Mouse (Mus musculus): ENCODE data around the gene Olfr549. TPM values are rescaled to one million over a fixed set of nuclear protein-coding genes. Genes with fewer than 3 reads are reported as not detected.
A peak's percentile ranks its signal among the peaks of the same experiment; 100 is the strongest.

Olfr549 gene
- polyA plus RNA-seq (2014; fragmentation: Nextera tagmentation; extraction: Ambion mirVana), result not detected in 2 replicates

DNA sequence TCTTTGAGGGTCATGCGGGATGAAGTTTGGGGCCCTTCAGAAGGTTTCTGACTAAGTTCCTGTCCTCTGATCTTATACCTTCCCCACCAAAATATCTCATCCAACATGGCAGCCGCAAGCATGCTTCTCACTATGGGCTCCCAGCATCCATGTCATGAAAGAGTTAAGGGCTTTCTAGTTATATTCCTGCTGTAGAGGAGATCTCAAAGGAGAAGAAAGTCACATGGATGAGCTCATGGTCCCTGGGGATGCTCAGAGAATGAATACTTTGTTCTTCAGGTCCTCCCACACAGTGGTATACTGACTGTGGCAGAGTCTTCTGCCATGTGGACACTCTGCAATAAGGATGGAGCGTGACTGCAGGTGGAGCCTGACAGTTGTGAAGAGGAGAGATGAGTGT is at the start of gene Olfr549:
Olfr549 (plus strand) TSS at position 301 of the 400 bp plus-strand sequence.
- no peak for ATAC-seq (ENCODE audit: low FRiP score)
- H3K4me1 ChIP-seq (replicated peaks; ENCODE audit: control insufficient read depth, insufficient read depth, low read length), result no peaks in the 10 kb centered on the region
- no peak within 1 kb of the TSS for H3K4me3 ChIP-seq (ENCODE audit: low read depth, low read length)
- no peak within 1 kb of the TSS for H3K4me2 ChIP-seq (replicated peaks; ENCODE audit: low read depth, low read length)
- H3K9me3 ChIP-seq (ENCODE audit: control insufficient read depth, low read length), result no peaks in the 10 kb centered on the region
- no peak for DNase-seq (ENCODE audit: low spot score)
- H3K36me3 ChIP-seq (ENCODE audit: control insufficient read depth, insufficient read depth, low read length), result no peaks in the 10 kb centered on the region
- no peak within 1 kb of the TSS for H3K9ac ChIP-seq (ENCODE audit: low read depth, low read length)
- H3K27me3 ChIP-seq (ENCODE audit: control insufficient read depth, insufficient read depth, low read length), result no peaks in the 10 kb centered on the region
- H3K27ac ChIP-seq (ENCODE audit: low read depth, low read length), result no peak within 1 kb of the TSS
- WGBS, result 89% methylated on average over 3 of the region's 3 CpGs

DNA sequence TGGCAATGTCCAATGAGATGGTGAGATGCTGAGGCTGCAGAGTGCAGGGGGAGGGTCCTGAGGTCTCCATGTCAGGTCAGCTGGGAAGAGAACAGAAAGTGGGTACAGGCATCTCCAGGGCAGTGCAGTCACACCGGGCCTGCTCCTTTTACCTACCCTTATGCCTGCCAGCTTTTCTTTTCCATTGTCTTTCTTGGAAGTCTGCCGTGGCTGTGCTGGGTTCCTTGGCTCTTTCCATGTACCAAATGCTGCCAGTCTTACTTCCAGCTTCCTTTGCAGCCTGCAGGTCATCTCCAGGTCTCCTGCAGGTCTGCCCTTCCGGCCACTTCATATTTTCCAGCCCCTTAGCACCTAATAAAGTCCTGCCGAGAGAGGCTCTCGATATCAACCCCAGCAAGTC is 47.7 kb upstream of the Olfr549 start:
- no peak overlapping the region for H3K4me2 ChIP-seq (replicated peaks; ENCODE audit: low read depth, low read length)
- no peaks in the 10 kb centered on the region for H3K9me3 ChIP-seq (ENCODE audit: control insufficient read depth, low read length)
- H3K36me3 ChIP-seq (ENCODE audit: control insufficient read depth, insufficient read depth, low read length), result no peaks in the 10 kb centered on the region
- no peak overlapping the region for H3K4me3 ChIP-seq (ENCODE audit: low read depth, low read length)
- no peaks in the 10 kb centered on the region for H3K27me3 ChIP-seq (ENCODE audit: control insufficient read depth, insufficient read depth, low read length)
- ATAC-seq (ENCODE audit: low FRiP score), result no peak
- no peaks in the 10 kb centered on the region for H3K4me1 ChIP-seq (replicated peaks; ENCODE audit: control insufficient read depth, insufficient read depth, low read length)
- DNase-seq (ENCODE audit: low spot score), result no peak
- H3K27ac ChIP-seq (ENCODE audit: low read depth, low read length), result no peak overlapping the region
- WGBS, result 83% methylated on average over 5 of the region's 5 CpGs
- H3K9ac ChIP-seq (ENCODE audit: low read depth, low read length), result no peak overlapping the region

DNA sequence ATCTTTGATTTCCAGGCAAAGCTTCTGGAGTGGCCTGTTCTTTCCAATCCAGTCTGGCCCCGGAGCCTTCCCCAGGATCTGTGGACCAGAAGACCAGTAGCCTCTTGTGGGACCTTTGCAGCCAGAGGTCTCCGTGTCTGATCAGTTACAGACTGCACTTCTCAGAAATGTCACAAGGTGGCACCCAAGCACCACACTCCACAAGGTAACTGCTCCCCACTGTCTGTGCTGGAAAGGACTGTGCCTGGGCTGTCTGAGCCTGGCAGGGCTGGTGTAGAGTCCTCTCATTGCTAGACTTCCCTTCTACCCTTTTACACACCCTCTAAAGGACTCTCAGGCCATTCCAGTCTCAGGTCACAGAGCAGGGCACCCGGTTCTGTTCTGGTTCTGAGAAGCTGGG is 42.8 kb upstream of the Olfr549 start:
- Histone ChIP-seq H3K27ac (ENCODE audit: low read depth, low read length) (no peak overlapping the region), H3K9me3 (ENCODE audit: control insufficient read depth, low read length) (no peaks in the 10 kb centered on the region), H3K4me2 (replicated peaks; ENCODE audit: low read depth, low read length) (no peak overlapping the region), H3K4me3 (ENCODE audit: low read depth, low read length) (no peak overlapping the region), H3K36me3 (ENCODE audit: control insufficient read depth, insufficient read depth, low read length) (no peaks in the 10 kb centered on the region), H3K27me3 (ENCODE audit: control insufficient read depth, insufficient read depth, low read length) (no peaks in the 10 kb centered on the region), H3K9ac (ENCODE audit: low read depth, low read length) (no peak overlapping the region), H3K4me1 (replicated peaks; ENCODE audit: control insufficient read depth, insufficient read depth, low read length) (no peaks in the 10 kb centered on the region)
- 54% methylated on average over 3 of the region's 3 CpGs for WGBS
- DNase-seq (ENCODE audit: low spot score) (peak; percentile 85), ATAC-seq (ENCODE audit: low FRiP score) (peak; percentile 73)

DNA sequence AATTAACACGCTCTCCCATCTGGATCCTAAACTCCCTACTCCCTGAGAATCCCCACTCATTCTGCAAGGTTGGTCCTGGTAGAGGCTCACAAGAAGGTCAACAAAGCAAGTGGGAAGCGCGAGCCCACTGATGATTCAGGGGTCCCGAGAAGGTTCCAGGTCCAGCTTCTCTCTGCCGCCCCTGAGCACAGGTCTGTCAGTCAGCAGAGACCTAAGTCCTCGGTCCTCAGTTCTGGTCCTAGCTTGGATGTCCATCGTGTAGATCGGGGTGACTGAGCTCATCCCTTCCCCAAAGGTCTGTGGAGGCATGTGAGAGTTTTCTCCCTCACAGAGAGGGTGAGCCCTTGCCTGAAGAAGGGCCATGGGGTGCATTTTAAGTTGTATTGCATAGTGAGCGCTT is 41.6 kb upstream of the Olfr549 start:
- Histone ChIP-seq H3K27ac (ENCODE audit: low read depth, low read length) (no peak overlapping the region), H3K9ac (ENCODE audit: low read depth, low read length) (no peak overlapping the region), H3K4me2 (replicated peaks; ENCODE audit: low read depth, low read length) (no peak overlapping the region), H3K27me3 (ENCODE audit: control insufficient read depth, insufficient read depth, low read length) (no peaks in the 10 kb centered on the region), H3K4me3 (ENCODE audit: low read depth, low read length) (no peak overlapping the region), H3K36me3 (ENCODE audit: control insufficient read depth, insufficient read depth, low read length) (no peaks in the 10 kb centered on the region), H3K9me3 (ENCODE audit: control insufficient read depth, low read length) (no peaks in the 10 kb centered on the region), H3K4me1 (replicated peaks; ENCODE audit: control insufficient read depth, insufficient read depth, low read length) (no peaks in the 10 kb centered on the region)
- DNase-seq (ENCODE audit: low spot score), result no peak
- WGBS, result 88% methylated on average over 9 of the region's 9 CpGs
- ATAC-seq (ENCODE audit: low FRiP score), result no peak

DNA sequence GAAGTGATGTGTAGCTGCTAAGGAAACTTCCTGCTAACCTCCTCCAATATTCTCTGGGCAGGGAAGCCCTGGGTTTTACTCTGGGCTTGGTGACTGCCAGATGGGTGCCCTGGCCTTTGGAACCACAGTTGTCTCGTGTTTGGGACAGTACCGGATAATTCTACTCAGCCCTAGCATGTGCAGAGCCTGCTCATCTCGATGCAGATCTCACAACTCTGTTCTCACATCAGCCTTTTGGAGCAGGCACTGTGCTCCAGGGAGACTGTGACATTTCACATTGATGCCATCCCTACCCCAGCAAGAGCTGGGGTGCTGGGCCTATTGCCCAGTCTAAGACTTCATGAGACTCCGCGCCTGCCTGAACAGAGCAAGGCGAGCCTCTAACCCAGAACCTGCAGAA is 41.0 kb upstream of the Olfr549 start:
- Histone ChIP-seq H3K4me1 (replicated peaks; ENCODE audit: control insufficient read depth, insufficient read depth, low read length) (no peaks in the 10 kb centered on the region), H3K27me3 (ENCODE audit: control insufficient read depth, insufficient read depth, low read length) (no peaks in the 10 kb centered on the region), H3K4me2 (replicated peaks; ENCODE audit: low read depth, low read length) (no peak overlapping the region), H3K27ac (ENCODE audit: low read depth, low read length) (no peak overlapping the region), H3K9ac (ENCODE audit: low read depth, low read length) (no peak overlapping the region), H3K36me3 (ENCODE audit: control insufficient read depth, insufficient read depth, low read length) (no peaks in the 10 kb centered on the region), H3K9me3 (ENCODE audit: control insufficient read depth, low read length) (no peaks in the 10 kb centered on the region), H3K4me3 (ENCODE audit: low read depth, low read length) (no peak overlapping the region)
- DNase-seq (ENCODE audit: low spot score), result no peak
- WGBS, result 97% methylated on average over 6 of the region's 6 CpGs
- ATAC-seq (ENCODE audit: low FRiP score), result no peak

DNA sequence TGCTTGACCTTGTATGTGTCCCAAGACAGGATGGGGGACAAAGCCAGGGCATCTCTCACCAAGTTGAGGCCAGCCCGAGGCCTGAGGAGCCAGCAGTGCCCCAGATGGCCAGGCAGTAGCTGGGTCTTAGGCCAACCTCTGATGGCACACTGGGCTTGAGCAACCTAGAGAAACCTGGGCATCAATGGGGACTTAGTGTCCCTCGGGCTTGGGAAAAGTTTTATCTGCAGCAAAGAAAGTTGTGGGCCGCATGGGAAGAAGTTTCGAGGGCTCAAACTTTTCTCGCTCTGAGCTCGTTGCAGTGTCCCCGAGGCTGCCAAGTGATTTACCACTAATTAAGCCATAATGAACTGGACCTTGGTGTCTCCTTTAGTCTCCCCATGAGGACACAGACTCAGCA is 39.9 kb upstream of the Olfr549 start:
- no peak for ATAC-seq (ENCODE audit: low FRiP score)
- H3K4me3 ChIP-seq (ENCODE audit: low read depth, low read length), result no peak overlapping the region

DNA sequence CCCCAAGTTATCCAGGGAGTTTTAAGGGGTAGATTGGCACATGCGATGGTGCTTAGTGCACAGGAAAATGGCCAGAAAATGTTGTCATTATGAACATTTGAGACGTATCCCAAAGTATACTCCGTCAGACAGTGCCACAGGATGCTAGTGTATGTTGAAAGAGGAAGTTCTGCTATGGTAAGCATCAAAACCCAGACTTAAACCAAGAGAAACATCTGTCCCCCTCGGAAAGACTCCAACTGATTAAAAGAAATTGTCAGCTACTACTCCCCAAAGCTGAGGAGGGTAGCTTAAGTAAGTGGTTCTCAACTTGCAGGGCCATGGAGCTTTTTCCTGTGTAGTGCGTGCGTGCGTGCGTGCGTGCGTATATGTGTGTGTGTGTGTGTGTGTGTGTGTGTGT is 37.7 kb upstream of the Olfr549 start:
- 0 out of 2 replicates have a peak, but pooled peaks cover 4% of the 10 kb centered on the region for H3K27me3 ChIP-seq (ENCODE audit: control insufficient read depth, insufficient read depth, low read length)
- H3K9me3 ChIP-seq (ENCODE audit: control insufficient read depth, low read length), result no peaks in the 10 kb centered on the region
- no peak overlapping the region for H3K4me3 ChIP-seq (ENCODE audit: low read depth, low read length)
- no peaks in the 10 kb centered on the region for H3K36me3 ChIP-seq (ENCODE audit: control insufficient read depth, insufficient read depth, low read length)
- no peaks in the 10 kb centered on the region for H3K4me1 ChIP-seq (replicated peaks; ENCODE audit: control insufficient read depth, insufficient read depth, low read length)
- H3K4me2 ChIP-seq (replicated peaks; ENCODE audit: low read depth, low read length), result no peak overlapping the region
- H3K27ac ChIP-seq (ENCODE audit: low read depth, low read length), result no peak overlapping the region
- no peak overlapping the region for H3K9ac ChIP-seq (ENCODE audit: low read depth, low read length)
- no peak for DNase-seq (ENCODE audit: low spot score)
- WGBS, result 92% methylated on average over 10 of the region's 10 CpGs
- ATAC-seq (ENCODE audit: low FRiP score), result no peak

More for the DNA sequence above, 39.9 kb upstream of the Olfr549 start:
- Histone ChIP-seq H3K27ac (ENCODE audit: low read depth, low read length) (no peak overlapping the region), H3K9ac (ENCODE audit: low read depth, low read length) (no peak overlapping the region), H3K36me3 (ENCODE audit: control insufficient read depth, insufficient read depth, low read length) (no peaks in the 10 kb centered on the region), H3K4me1 (replicated peaks; ENCODE audit: control insufficient read depth, insufficient read depth, low read length) (no peaks in the 10 kb centered on the region), H3K27me3 (ENCODE audit: control insufficient read depth, insufficient read depth, low read length) (0 out of 2 replicates have a peak, but pooled peaks cover 4% of the 10 kb centered on the region), H3K4me2 (replicated peaks; ENCODE audit: low read depth, low read length) (no peak overlapping the region), H3K9me3 (ENCODE audit: control insufficient read depth, low read length) (no peaks in the 10 kb centered on the region)
- 80% methylated on average over 7 of the region's 7 CpGs for WGBS
- no peak for DNase-seq (ENCODE audit: low spot score)

DNA sequence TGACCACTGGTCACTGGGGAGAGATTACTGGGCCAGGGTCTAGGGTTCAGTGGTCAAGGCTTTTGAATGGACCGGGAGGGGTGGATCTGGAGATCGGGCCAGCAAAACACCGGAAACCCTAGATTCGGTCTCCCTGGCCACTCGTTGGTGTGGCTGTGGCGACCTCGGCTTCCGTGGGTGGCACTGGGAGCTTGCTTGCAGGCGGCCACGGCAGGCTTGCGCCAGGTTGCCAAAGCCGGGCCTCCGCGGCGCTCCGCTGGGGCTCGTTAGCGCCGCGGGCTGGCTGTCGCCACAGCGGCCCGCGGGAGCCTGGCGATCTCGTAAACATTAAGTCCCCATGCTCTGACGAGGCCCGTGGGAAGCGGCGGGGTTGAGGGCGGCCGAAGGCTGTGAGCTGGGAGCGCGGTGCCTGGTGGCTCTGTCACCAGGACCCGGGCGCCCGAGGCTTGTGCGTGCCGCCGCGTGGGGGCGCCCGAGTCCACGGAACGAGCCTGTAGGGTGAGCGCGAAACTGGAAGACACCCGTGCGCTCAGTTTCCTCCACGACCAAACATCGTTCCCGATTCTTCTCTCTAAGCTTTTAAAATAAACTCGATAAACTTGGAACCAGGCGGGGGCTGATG is 36.7 kb upstream of the Olfr549 start:
- Histone ChIP-seq H3K27me3 (ENCODE audit: control insufficient read depth, insufficient read depth, low read length) (0 out of 2 replicates have a peak, but pooled peaks cover 4% of the 10 kb centered on the region), H3K27ac (ENCODE audit: low read depth, low read length) (no peak overlapping the region), H3K4me3 (ENCODE audit: low read depth, low read length) (peak overlapping the region; percentile 48), H3K4me2 (replicated peaks; ENCODE audit: low read depth, low read length) (peak overlapping the region; percentile 95), H3K9ac (ENCODE audit: low read depth, low read length) (peak overlapping the region; percentile 72), H3K36me3 (ENCODE audit: control insufficient read depth, insufficient read depth, low read length) (no peaks in the 10 kb centered on the region), H3K4me1 (replicated peaks; ENCODE audit: control insufficient read depth, insufficient read depth, low read length) (no peaks in the 10 kb centered on the region), H3K9me3 (ENCODE audit: control insufficient read depth, low read length) (no peaks in the 10 kb centered on the region)
- peak; percentile 95 for ATAC-seq (ENCODE audit: low FRiP score)
- DNase-seq (ENCODE audit: low spot score), result peak; percentile 95
- WGBS, result 3% methylated on average over 54 of the region's 54 CpGs

DNA sequence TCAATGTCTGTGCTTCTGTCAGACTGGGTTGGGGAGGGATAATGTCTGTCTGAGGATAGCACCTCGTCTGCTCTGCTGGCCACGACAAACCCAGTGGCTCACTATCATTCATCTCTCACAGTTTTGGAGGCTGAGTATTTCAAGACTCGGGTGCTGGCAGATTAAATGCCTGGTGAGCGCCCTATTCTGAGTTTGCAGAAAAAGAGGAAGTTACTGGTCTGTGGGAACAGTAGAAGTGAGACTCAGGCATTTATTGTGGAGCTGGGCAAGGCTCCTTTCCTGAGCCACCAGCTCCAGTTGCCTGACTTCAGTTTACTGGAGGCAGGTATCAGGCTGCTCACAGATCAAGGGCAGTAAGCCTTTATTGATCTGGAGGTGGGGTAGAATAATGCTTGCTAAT is 35.5 kb upstream of the Olfr549 start:
- no peak for DNase-seq (ENCODE audit: low spot score)
- no peak overlapping the region for H3K27ac ChIP-seq (ENCODE audit: low read depth, low read length)
- 76% methylated on average over 4 of the region's 4 CpGs for WGBS
- no peak for ATAC-seq (ENCODE audit: low FRiP score)
- no peaks in the 10 kb centered on the region for H3K9me3 ChIP-seq (ENCODE audit: control insufficient read depth, low read length)
- H3K36me3 ChIP-seq (ENCODE audit: control insufficient read depth, insufficient read depth, low read length), result no peaks in the 10 kb centered on the region
- H3K4me2 ChIP-seq (replicated peaks; ENCODE audit: low read depth, low read length), result no peak overlapping the region
- H3K4me1 ChIP-seq (replicated peaks; ENCODE audit: control insufficient read depth, insufficient read depth, low read length), result no peaks in the 10 kb centered on the region
- no peak overlapping the region for H3K4me3 ChIP-seq (ENCODE audit: low read depth, low read length)
- H3K9ac ChIP-seq (ENCODE audit: low read depth, low read length), result no peak overlapping the region
- H3K27me3 ChIP-seq (ENCODE audit: control insufficient read depth, insufficient read depth, low read length), result 0 out of 2 replicates have a peak, but pooled peaks cover 4% of the 10 kb centered on the region

All from hindbrain, embryonic 11.5 days (tissue).